Mouse (Mus musculus): ENCODE results near the gene Nodal. TPM values are rescaled to one million over a fixed set of nuclear protein-coding genes. Genes with fewer than 3 reads are reported as not detected.
A peak's percentile ranks its signal among the peaks of the same experiment; 100 is the strongest.

Gene Nodal
- total RNA-seq (2021), result under 1 TPM in 1 of 2 experiments, not detected in 1; 0.10 TPM
- long read RNA-seq, experiment 1, result 0 reads
- long read RNA-seq, experiment 2, partial matches to known transcripts, result 0 of 1 reads
- long read RNA-seq, experiment 2, other reads (novel, unspliced or antisense), result 0 of 1 reads

- intact Hi-C loops (cut with DNase I), result no loop called here
- no peak for DNase-seq
Measured at GRCm38 (mm10) chr10:61417672-61418071, at the start of gene Nodal. Gene Nodal, plus strand, starts transcription at chr10:61417972.

- intact Hi-C loops (cut with DNase I), result no loop called here
- no peak for DNase-seq
Measured at GRCm38 (mm10) chr10:61369755-61370154, 48.0 kb upstream of the Nodal start.

- peak; percentile 52 to 62 for DNase-seq
- intact Hi-C loops (cut with DNase I), result no loop called here
Measured at GRCm38 (mm10) chr10:61370273-61370979, 47.3 kb upstream of the Nodal start.

- intact Hi-C loops (cut with DNase I), result no loop called here
- no peak for DNase-seq
Measured at GRCm38 (mm10) chr10:61371884-61372584, 45.7 kb upstream of the Nodal start.

- no peak for DNase-seq
- intact Hi-C loops (cut with DNase I), result no loop called here
Measured at GRCm38 (mm10) chr10:61372585-61372923, 45.2 kb upstream of the Nodal start.

- DNase-seq, result peak; percentile 64
Measured at GRCm38 (mm10) chr10:61374076-61374475, 43.7 kb upstream of the Nodal start.

GRCm38 (mm10) chr10:61374771-61375481 lies 42.8 kb upstream of the Nodal start:
- intact Hi-C loops (cut with DNase I), result no loop called here
- no peak for DNase-seq

More at GRCm38 (mm10) chr10:61374076-61374475, 43.7 kb upstream of the Nodal start:
- intact Hi-C loops (cut with DNase I), result no loop called here

GRCm38 (mm10) chr10:61378050-61378449 lies 39.7 kb upstream of the Nodal start:
- peak in 1 of 2 experiments; percentile 42 for DNase-seq
- intact Hi-C loops (cut with DNase I), result no loop called here

- intact Hi-C loops (cut with DNase I), result no loop called here
- no peak for DNase-seq
Measured at GRCm38 (mm10) chr10:61378698-61379097, 39.1 kb upstream of the Nodal start.

GRCm38 (mm10) chr10:61379340-61380040 lies 38.3 kb upstream of the Nodal start:
- no peak for DNase-seq
- intact Hi-C loops (cut with DNase I), result loop anchor here (2.0 to 5.0 kb wide), 2 partner anchors 13 to 37 kb away; no protein-coding TSS in a partner anchor

GRCm38 (mm10) chr10:61380186-61380585 lies 37.6 kb upstream of the Nodal start:
- peak; percentile 65 to 78 for DNase-seq
- intact Hi-C loops (cut with DNase I), result loop anchor here (2.0 to 5.0 kb wide), 2 partner anchors 13 to 38 kb away; no protein-coding TSS in a partner anchor

- peak in 1 of 2 experiments; percentile 53 for DNase-seq
- intact Hi-C loops (cut with DNase I), result loop anchor here (2.0 to 5.0 kb wide), 2 partner anchors 15 to 40 kb away; no protein-coding TSS in a partner anchor
Measured at GRCm38 (mm10) chr10:61381823-61382222, 35.9 kb upstream of the Nodal start.

- intact Hi-C loops (cut with DNase I), result loop anchor here (5.0 kb wide), 1 partner anchor 40 kb away; no protein-coding TSS in a partner anchor
- no peak for DNase-seq
Measured at GRCm38 (mm10) chr10:61382281-61382731, 35.5 kb upstream of the Nodal start.

- DNase-seq, result peak; percentile 83 to 86
- intact Hi-C loops (cut with DNase I), result loop anchor here (5.0 kb wide), 1 partner anchor 41 kb away; no protein-coding TSS in a partner anchor
Measured at GRCm38 (mm10) chr10:61383021-61383714, 34.6 kb upstream of the Nodal start, which contains the start of gene Pald1. Gene Pald1, minus strand, starts transcription at chr10:61383530.

- intact Hi-C loops (cut with DNase I), result loop anchor here (5.0 kb wide), 1 partner anchor 41 kb away; no protein-coding TSS in a partner anchor
Measured at GRCm38 (mm10) chr10:61383715-61384047, 34.1 kb upstream of the Nodal start.

GRCm38 (mm10) chr10:61385174-61385573 lies 32.6 kb upstream of the Nodal start:
- intact Hi-C loops (cut with DNase I), result no loop called here
- no peak for DNase-seq

More at GRCm38 (mm10) chr10:61383715-61384047, 34.1 kb upstream of the Nodal start:
- no peak for DNase-seq

GRCm38 (mm10) chr10:61386284-61386683 lies 31.5 kb upstream of the Nodal start:
- intact Hi-C loops (cut with DNase I), result no loop called here
- no peak for DNase-seq

- intact Hi-C loops (cut with DNase I), result no loop called here
Measured at GRCm38 (mm10) chr10:61389020-61389419, 28.8 kb upstream of the Nodal start.

GRCm38 (mm10) chr10:61390148-61390547 lies 27.6 kb upstream of the Nodal start:
- intact Hi-C loops (cut with DNase I), result no loop called here
- no peak for DNase-seq

More at GRCm38 (mm10) chr10:61389020-61389419, 28.8 kb upstream of the Nodal start:
- no peak for DNase-seq

Data from heart, postnatal 14 days (tissue).